Mouse (Mus musculus): ENCODE measurements at regions not wholly inside any gene's neighbourhood (a gene's known extent, or its start where the extent isn't known, plus 50 kb on each side); places are given as distances from the start of the nearest gene placed in this dataset.
A peak's percentile ranks its signal among the peaks of the same experiment; 100 is the strongest.

- DNase-seq (ENCODE audit: low read depth, low spot score), result no peak
Observed at GRCm38 (mm10) chr1:161301348-161302075, 50.5 kb upstream of the Prdx6 start.

DNA sequence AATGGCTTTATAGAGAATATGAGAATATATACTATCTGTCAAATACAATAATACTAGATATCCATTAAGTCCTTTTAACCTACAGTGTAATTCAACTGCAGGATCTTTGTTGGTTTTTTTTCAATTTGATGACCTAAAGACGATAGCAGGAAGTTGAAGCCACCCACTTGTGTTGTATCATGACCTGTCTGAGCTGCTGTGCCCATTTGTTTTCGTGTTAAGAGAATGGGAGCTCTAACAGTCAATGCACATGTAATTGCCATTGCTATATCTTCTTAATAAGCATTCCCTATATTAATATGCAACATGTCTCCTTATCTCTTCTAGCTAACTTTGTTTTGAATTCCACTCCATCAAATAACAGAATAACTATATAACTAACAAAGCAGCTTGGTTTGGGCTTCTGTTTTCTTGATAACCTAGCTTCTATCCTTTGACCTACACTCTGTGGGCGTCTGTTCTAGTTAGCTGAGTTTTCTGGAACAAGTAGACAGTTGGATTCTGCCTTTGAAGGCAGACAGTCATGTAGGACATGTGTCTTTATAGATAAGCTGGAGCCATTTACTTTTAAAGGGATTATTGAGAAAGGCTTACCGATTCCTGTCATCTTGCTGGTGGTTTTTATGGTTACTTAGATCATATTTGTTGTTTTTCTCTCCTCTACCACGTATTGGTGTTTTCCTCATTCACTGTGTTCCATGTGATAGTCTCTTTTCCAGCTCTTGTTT is 55.9 kb upstream of the Prdx6 start:
- no peak for DNase-seq (ENCODE audit: low read depth, low spot score)

DNA sequence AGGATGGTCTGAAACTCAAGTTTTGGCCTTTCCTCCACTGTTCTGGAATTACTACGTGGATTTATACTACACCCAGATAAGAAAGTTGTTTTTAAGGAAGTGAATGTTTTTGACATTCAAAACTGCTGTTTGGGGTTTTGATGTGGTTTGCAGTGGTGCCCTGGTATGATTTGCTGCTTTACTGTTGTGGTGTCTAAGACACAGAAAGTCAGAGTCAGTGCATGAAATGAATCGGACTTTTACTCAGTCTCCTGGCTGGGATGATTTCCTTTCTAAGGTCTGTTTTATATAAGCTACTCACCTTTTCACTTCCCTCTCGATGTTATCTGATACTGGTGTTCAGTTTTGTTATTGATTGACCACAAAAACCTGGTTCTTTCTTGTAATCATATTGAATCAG is 58.2 kb upstream of the Prdx6 start:
- DNase-seq (ENCODE audit: low read depth, low spot score), result peak; percentile 71

GRCm38 (mm10) chr1:161314078-161314477 is 63.1 kb upstream of the Prdx6 start:
- DNase-seq (ENCODE audit: low read depth, low spot score), result no peak

GRCm38 (mm10) chr1:161321675-161322074 is 70.7 kb upstream of the Prdx6 start:
- DNase-seq (ENCODE audit: low read depth, low spot score), result no peak

DNA sequence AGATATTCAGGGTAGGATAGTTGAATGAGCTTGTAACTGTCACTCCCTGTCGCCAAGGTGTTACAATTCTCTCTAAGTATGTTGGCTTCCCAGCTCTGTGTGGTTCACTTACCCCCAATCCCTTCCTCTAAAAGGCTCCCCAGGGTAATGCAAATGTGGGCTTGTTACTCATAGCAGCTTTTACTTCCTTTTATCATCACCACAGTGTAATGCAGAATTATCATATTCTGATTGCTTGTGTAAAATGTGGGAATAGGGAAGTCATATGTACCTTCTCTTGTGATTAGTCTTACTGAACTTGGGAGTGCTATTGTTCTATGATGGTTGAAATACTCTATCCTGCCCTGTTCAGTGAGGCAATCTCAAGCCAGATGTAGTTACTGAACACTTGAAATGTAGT is 66.0 kb upstream of the Tnfsf4 start:
- DNase-seq (ENCODE audit: low read depth, low spot score), result no peak

DNA sequence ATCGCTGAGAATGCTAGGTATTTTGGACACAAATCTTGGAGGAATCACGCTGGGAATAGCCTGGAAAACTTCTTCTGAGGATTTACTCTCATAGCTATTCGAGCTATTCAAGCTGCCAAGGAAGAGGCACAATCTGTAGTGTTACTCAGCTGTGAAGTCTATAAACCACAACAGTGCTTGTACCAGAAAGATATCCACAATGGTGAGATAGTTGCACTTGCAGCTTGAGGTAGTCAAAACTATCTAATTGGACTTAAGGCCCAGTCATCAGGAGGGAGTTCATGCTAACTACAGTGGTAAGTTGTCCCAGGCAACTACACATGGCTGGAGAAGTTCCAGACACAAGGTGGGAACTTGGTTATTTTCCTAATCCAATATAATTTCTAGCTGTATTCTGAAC is 62.1 kb upstream of the Tnfsf4 start:
- no peak for DNase-seq (ENCODE audit: low read depth, low spot score)

DNA sequence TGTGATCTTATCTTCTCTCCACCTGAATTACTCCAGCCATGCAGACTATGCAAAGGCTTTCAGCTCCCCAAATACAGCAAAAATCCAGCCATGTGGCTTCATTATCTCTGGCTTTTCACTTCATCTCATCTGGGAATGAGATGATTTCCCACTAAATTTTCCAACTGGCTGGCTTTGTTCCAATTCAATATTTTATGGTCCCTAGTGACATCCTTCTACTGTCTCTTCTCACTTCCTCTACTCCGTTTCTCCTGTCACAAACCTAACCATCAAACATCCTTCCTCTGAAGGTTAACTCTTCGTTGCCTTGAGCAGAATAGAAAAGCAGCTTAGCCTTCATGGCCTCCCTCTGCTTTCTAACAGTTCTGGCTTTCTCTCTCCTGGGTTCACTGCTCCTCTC is 50.1 kb upstream of the Tnfsf4 start:
- DNase-seq (ENCODE audit: low read depth, low spot score), result no peak

Data from CD4-positive helper T cell, adult 2 months (primary cell).